Mouse (Mus musculus) testis, adult 2 months (tissue): ENCODE measurements at regions not wholly inside any gene's neighbourhood (a gene's known extent, or its start where the extent isn't known, plus 50 kb on each side); places are given as distances from the start of the nearest gene placed in this dataset.

Experiments used
- CTCF ChIP-seq: fragments of 200-500 bp; IDR thresholded peaks from 2 replicates; pipeline ENCODE4 v1.5.1; 2012; ENCODE audit warnings: low read depth, mild to moderate bottlenecking, inconsistent platforms, low read length, moderate library complexity; ENCODE audit not compliant: control insufficient read depth, insufficient read depth, insufficient replicate concordance
- POLR2A ChIP-seq: fragments of 200-500 bp; IDR thresholded peaks from 2 replicates; pipeline ENCODE4 v1.6.1; 2012; ENCODE audit warnings: low read depth, mild to moderate bottlenecking, inconsistent platforms, low read length, moderate library complexity; ENCODE audit not compliant: control insufficient read depth

GRCm38 (mm10) chr1:122141362-122141761 lies 573.6 kb upstream of the Ddx18 start:
- TF ChIP-seq CTCF, result no peak
- TF ChIP-seq POLR2A, result no peak
